Mouse (Mus musculus): Measurements from ENCODE around the gene Musk.

Musk gene

DNA sequence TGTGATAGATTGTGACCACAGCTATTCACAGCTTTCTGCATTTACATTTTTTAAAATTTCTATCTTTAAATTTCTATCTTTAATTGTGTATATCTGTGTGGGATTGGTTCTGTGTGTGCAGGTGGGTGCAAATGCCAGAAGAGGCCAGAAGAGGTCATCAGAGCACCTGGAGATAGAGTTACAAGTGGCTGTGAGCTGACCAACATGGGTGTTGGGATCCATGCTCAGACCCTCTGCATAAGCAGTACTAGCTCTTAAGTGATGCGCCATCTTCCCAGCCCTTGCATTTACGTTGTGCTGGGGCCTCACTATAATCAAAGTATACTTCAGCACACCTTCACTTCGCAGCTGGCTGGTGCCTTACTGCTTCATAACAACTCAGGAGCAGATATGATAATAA is 129.8 kb downstream of the Musk start:
- DNase-seq (ENCODE audit: low spot score), result no peak

GRCm38 (mm10) chr4:58417319-58417718 is 131.6 kb downstream of the Musk start:
- no peak for DNase-seq (ENCODE audit: low spot score)

- no peak for DNase-seq (ENCODE audit: low spot score)
Observed at GRCm38 (mm10) chr4:58419225-58419624, 133.5 kb downstream of the Musk start.

DNA sequence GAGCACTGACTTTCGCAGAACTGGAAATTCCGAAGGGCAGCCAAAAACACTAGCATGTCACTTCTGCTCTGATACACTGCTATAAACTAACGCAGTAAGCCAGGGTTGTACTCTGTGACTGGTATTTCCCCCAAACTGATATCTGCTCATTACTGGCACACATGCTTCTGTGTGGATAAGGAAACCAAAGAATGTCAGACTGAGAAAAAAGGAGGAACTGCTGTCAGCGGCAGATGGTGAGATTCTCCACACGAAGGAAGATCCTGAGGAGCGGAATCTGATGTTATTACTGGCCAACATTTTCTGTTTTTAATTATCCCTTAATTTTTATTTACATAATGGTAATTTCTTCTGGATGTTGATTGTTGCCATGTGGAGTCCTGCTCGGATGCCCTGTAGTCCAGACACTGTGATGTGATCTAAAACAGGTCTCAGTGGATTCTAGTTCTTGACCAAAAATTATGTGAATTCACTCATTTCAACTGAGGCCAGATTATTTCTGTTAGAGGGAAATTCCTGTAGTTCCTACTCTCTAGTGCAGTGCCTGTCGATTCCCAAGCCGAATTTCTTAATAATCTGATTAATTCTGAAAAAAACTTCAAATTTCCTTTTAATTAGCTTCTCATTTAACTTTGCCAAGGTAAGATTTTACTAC is 137.6 kb downstream of the Musk start:
- DNase-seq (ENCODE audit: low spot score), result no peak

Measured in ovary, postnatal 14 days (tissue).